Mouse (Mus musculus): Measurements from ENCODE around the gene Ptger1.

Ptger1 gene

DNA sequence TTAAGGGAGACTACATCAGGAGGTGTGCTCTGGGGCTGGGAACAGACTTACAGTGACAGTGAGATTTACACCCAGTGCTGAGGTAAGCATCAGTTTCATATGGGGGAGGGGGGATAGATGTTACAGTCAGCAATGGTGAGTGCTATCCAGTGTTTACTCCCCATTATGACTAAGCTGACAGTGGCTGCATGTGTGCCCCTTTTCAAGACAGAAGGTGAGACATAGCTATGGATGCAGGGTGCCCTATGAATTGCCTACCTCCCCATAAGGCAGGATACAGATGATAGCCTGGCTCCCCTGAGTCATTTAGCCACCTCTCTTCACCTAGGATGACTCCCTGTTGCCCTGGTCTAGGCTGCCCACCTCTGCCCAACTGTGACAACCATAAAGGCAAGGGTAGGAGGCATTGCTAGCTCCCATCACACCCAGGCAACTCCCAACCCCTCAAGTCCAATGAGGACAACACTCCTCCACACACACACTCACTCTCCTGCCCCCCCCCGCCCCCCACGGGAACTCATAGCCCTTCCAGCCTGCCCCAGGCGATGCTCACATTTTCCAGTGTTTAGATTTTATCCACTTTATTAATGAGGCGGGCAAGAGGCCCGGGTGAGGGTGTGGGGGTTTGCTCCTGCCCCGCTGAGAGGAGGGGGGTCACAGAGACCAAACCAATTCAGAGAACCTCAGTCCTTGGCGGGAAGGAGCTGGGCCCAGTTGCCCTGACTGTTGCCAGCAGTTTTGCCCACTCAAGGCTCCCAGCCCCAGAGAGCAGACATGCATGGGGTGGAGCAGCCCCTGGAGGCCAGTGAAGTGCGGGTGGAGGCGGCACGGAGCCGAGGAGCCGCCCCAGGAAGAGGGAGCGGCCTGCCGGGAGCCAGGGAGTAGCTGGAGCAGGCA lies at the start of gene Ptger1:
TSS of gene Ptger1 (plus strand) at position 710 of the 897 bp plus-strand sequence.
- DNase-seq (ENCODE audit: inconsistent ontology term), result peak; percentile 80

GRCm38 (mm10) chr8:83617111-83617510 lies 49.4 kb upstream of the Ptger1 start:
- no peak for DNase-seq (ENCODE audit: inconsistent ontology term)

GRCm38 (mm10) chr8:83618566-83618965 lies 47.9 kb upstream of the Ptger1 start:
- no peak for DNase-seq (ENCODE audit: inconsistent ontology term)

GRCm38 (mm10) chr8:83619568-83620285 lies 46.8 kb upstream of the Ptger1 start:
- DNase-seq (ENCODE audit: inconsistent ontology term), result no peak

- DNase-seq (ENCODE audit: inconsistent ontology term), result no peak
Measured at GRCm38 (mm10) chr8:83621691-83622388, 44.6 kb upstream of the Ptger1 start.

GRCm38 (mm10) chr8:83622389-83622989 lies 44.0 kb upstream of the Ptger1 start:
- DNase-seq (ENCODE audit: inconsistent ontology term), result peak; percentile 94

- DNase-seq (ENCODE audit: inconsistent ontology term), result no peak
Measured at GRCm38 (mm10) chr8:83623549-83623948, 42.9 kb upstream of the Ptger1 start.

DNA sequence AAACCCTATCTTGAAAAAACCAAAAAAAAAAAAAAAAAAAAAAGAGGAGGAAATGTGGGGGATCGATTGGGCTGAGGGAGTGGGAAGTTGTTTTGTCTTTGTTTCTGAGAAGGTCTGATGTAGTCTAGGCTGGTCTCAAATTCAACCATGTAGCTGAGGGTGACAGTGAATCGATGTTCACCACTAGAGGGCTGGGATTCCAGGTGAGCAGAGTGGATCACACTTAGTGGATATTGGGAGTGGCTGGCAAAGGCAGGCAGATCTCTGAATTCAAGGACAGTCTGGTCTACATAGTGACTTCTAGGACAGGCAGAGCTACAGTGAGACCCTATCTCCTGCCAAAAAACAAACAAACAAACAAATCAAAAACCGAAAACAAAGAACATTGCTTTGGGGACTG lies 41.7 kb upstream of the Ptger1 start:
- DNase-seq (ENCODE audit: inconsistent ontology term), result no peak

DNA sequence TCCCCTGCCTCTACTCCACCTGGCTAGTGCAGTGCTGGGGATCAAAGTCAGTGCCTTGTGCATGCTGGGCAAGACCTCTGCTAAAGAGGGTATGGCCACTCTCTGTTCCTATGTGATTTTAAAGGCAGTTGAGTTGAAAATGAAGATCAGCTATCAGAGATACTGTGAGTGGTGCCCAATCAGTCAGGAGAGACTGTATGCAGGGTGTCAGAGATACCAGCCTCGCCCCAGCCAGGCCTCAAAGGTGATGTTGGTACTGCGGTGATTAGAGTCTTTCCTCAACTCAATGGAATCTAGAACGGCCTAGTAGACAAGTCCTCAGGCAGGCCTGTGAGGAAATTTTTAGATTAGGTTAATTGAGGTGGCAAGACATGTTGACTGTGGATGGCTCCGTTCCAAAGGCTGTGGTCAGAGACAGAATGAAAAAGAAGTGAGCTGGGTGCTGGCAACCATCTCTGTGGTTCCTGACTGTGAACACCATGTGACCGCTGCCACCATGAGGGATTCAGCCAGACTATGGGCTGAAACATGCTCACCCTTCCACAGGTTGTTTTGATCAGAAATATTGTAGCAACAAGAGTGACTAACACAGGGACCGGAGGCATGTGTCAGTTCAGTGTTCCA lies 40.7 kb upstream of the Ptger1 start:
- peak; percentile 64 for DNase-seq (ENCODE audit: inconsistent ontology term)

DNA sequence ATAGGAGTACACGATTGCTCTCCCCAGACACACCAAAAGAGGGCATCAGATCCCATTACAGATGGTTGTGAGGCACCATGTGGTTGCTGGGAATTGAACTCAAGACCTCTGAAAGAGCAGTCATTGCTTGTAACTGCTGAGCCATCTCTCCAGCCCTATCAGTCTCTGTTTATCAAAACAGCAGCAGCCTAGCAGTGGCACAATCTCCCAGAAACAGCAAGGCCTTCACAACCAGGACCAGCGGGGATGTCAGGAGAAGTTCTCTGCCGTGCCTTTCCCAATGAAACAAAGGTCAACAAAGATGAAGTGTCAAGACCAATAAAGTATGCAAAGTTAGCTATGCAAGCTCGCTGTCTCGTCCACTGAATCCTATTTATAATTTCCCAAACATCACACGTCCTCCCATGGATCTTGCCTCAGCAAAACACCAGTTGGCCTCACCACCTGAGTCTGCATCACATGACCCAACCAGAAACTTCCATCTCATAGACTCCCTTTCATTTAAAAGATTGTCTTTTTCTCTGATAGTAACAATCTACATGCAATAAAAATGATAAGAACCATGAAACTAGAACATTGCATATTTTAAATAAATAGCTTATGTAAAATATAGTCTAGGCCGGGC lies 34.3 kb upstream of the Ptger1 start:
- no peak for DNase-seq (ENCODE audit: inconsistent ontology term)

DNA sequence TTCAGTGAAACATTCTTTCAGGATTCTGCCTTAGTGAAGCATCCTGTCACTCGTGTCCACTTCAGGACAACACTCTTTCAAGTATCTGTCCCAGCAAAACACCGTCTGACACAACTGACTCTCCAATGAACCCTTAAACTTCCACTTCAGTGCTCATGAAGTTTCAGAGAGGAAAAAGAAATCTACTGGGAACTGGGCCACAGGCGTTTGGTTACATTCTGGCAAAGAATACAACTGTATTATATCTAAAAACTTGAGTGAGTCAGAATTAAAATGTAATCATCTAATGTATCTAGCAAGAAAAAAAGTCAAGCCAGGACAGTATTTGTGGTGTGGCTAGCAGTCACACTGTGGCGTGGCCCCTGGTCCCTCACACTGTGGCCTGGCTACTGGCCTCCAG lies 27.6 kb upstream of the Ptger1 start:
- peak; percentile 49 for DNase-seq (ENCODE audit: inconsistent ontology term)

GRCm38 (mm10) chr8:83639649-83640048 lies 26.8 kb upstream of the Ptger1 start:
- DNase-seq (ENCODE audit: inconsistent ontology term), result no peak

DNA sequence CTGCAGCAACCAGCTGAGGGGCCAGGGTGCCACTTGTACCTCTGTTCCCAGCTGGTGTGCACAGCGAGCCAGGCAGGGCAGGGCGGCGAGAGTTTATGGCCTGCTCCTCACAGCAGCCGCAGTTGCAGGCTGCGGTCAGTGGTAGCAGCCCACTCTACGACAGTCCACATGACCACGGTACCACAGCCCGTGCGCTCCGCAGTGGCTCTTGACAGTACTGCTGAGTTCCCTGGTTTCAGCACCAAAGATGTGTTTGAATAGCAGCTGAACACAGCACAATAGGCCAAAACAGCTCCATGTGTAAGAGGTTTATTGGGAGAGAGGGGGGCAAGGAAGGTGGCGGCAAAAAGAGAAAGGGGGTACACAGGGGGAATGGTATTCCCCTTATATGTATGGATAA lies 19.0 kb upstream of the Ptger1 start:
- no peak for DNase-seq (ENCODE audit: inconsistent ontology term)

GRCm38 (mm10) chr8:83648031-83648430 lies 18.4 kb upstream of the Ptger1 start:
- no peak for DNase-seq (ENCODE audit: inconsistent ontology term)

DNA sequence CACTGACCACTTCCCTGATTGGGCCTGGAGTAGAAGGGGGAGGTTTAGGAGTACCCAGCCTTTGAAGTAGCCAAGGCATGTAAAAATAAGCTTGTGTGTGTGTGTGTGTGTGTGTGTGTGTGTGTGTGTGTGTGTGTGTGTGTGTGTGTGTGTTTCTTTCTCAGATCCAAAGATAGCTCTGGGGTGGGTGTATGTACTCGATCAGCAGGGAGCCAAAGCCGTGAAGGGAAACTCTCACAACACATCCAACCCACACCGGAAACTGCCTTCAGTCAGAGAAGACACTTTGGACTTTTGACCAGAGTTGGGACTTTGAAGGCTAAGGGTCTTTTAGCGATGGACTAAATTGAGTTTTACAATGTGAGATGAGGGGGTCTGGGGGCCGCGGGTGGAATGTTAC lies 16.8 kb upstream of the Ptger1 start:
- no peak for DNase-seq (ENCODE audit: inconsistent ontology term)

DNA sequence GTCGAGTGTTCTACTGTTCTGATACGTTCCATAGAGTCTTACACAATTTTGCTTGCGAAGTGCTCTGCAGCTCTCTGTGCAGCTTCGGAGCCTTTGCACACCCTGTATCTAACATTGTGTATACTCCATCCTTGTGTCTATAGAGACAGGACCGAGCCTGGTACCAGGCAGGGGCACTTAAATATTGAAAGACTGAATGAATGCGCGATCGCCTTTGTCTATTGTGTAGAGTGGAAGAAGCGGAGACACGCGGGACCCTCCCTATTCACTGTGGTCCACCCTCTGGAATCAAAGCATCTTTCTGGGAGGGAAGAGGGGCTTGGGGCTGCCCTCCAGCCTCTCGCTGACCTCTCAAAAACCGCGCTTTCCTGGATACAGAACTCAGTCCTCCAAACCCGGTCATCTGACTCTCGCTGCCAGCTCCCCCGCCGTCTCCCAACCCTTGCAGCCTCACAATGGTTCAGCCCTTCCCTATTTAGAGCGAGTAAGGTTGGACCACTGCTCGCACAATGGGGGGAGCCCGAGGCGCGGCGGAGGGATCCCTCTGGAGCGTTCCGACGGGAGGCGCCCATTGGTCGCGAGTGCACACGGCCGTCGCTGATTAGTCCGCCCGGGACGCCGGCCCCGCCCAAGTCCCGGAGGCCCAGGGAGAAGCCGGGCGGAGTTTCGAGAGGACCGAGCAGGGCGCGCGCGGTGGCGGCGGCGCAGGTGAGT lies 14.3 kb upstream of the Ptger1 start, which contains the start of gene Gipc1:
TSS of gene Gipc1 (plus strand) at position 648 of the 714 bp plus-strand sequence.
- peak; percentile 99 for DNase-seq (ENCODE audit: inconsistent ontology term)

DNA sequence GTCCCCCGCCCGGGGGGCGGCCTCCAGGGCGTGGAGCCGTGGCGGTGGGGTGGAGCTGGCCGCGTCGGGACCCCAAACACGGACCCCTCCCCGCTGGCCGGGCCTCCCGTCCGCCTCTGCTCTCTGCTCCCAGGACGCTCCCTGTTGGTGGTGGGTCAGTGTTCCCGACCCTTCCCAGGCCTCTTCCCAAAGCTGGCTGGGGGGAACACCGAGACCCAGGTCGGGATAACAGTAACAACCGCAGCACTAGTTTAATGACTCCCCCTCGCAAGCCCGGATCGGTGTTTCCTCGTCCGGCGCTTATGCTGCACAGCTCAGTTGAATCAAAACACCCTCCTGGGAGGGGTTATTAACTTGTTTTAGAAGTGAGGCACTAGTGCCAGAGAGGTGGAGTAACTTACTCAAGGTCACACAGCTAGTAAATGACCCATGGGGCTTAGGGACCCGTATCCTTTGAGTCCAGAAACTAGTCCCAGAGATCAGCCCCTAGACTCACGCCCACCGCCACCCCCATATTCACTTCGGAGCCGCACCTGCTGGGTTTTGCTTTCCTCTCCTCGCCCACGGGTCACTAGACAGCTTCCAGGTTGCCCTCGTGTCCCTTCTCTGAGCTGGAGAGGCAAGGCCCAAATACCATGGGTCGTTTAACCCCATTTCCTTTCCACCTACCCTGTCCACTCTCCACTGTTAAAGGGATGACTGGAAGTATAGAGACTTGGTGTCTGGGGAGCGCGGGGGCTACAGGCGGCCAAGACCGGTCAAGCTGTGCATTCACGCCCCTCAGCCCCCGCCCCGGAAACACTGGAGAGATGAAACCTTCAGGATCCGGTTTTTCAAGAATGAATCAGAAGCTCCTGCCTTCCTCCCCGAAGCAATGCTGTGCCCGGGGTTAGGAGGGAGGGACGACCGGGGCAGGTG lies 13.5 kb upstream of the Ptger1 start:
- DNase-seq (ENCODE audit: inconsistent ontology term), result peak; percentile 55

- DNase-seq (ENCODE audit: inconsistent ontology term), result no peak
Measured at GRCm38 (mm10) chr8:83653662-83654017, 12.8 kb upstream of the Ptger1 start.

GRCm38 (mm10) chr8:83654725-83655124 lies 11.8 kb upstream of the Ptger1 start:
- DNase-seq (ENCODE audit: inconsistent ontology term), result no peak

Data from Muller cell, postnatal 12 days (primary cell).